Mouse (Mus musculus) ES-E14 (cell line): ENCODE results near the gene Tdrkh.

Experiments
- HCFC1 ChIP-seq: IDR thresholded peaks from 2 replicates; pipeline ENCODE4 v1.6.1; 2012; ENCODE audit warnings: low read length, inconsistent platforms, borderline replicate concordance; ENCODE audit not compliant: insufficient read depth
- ZNF384 ChIP-seq: IDR thresholded peaks from 2 replicates; pipeline ENCODE4 v1.6.1; 2012; ENCODE audit warnings: low read depth, low read length, inconsistent platforms

GRCm38 (mm10) chr3:94480291-94480884, 67.3 kb downstream of the Tdrkh start, which contains the start of gene Riiad1:
- TF ChIP-seq HCFC1, result no peak
- no peak for TF ChIP-seq ZNF384
